Mouse (Mus musculus): ENCODE measurements around the gene Hist3h2ba.
A peak's percentile ranks its signal among the peaks of the same experiment; 100 is the strongest.

Gene Hist3h2ba

GRCm38 (mm10) chr11:58948542-58949479 is at the start of gene Hist3h2ba:
Gene Hist3h2ba (plus strand): TSS chr11:58948920.
- Histone ChIP-seq H3K4me1 (replicated peaks; ENCODE audit: low read depth, low read length) (peaks cover 21% of the 10 kb centered on the region), H3K4me3 (replicated peaks; ENCODE audit: low read length) (peak within 1 kb of the TSS; percentile 78), H3K36me3 (ENCODE audit: insufficient read depth, low read length) (no peaks in the 10 kb centered on the region), H3K9me3 (ENCODE audit: low read length) (no peaks in the 10 kb centered on the region), H3K27me3 (ENCODE audit: insufficient read depth, low read length) (peaks cover 71% of the 10 kb centered on the region)
- TF ChIP-seq CTCF (conservative IDR thresholded peaks at IDR 0.05; ENCODE audit: low read length): no peak
- no peak for TF ChIP-seq POU5F1 (IDR thresholded peaks at IDR 0.05; ENCODE audit: borderline replicate concordance, low read length)
- no peak for TF ChIP-seq NANOG (IDR thresholded peaks at IDR 0.05; ENCODE audit: borderline replicate concordance, low read length)

DNA sequence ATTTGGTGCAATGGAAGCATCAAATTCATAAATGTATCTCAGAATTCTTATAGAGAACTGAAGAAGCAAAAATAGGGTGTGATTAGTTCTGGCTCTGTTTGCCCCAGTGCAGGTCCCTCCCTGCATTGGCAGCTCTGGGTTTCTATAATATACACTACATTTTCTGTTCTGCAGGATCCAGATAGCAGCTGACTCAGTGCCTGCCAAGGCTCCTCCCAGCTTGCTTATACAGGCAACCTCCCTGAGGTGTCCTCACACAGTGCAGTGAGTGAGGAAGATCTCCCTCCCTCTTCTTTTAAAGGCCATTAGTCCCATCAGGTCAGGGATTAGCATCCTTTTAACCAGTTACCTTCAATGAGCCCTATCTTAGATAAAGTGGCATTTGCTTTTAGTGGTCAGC is 47.6 kb upstream of the Hist3h2ba start:
- TF ChIP-seq POU5F1 (IDR thresholded peaks at IDR 0.05; ENCODE audit: borderline replicate concordance, low read length): no peak
- no peak for TF ChIP-seq NANOG (IDR thresholded peaks at IDR 0.05; ENCODE audit: borderline replicate concordance, low read length)
- TF ChIP-seq CTCF (conservative IDR thresholded peaks at IDR 0.05; ENCODE audit: low read length): no peak
- peaks cover 50% of the 10 kb centered on the region for H3K36me3 ChIP-seq (ENCODE audit: insufficient read depth, low read length)
- no peaks in the 10 kb centered on the region for H3K27me3 ChIP-seq (ENCODE audit: insufficient read depth, low read length)
- no peaks in the 10 kb centered on the region for H3K9me3 ChIP-seq (ENCODE audit: low read length)
- peaks cover 16% of the 10 kb centered on the region for H3K4me1 ChIP-seq (replicated peaks; ENCODE audit: low read depth, low read length)
- no peak overlapping the region for H3K4me3 ChIP-seq (replicated peaks; ENCODE audit: low read length)

GRCm38 (mm10) chr11:58903511-58904409 is 45.0 kb upstream of the Hist3h2ba start, which contains the start of gene Zfp39:
Gene Zfp39 (minus strand): TSS chr11:58904225.
- H3K4me1 ChIP-seq (replicated peaks; ENCODE audit: low read depth, low read length): peaks cover 16% of the 10 kb centered on the region
- no peaks in the 10 kb centered on the region; the same call in 1 of the 2 replicates for H3K27me3 ChIP-seq (ENCODE audit: insufficient read depth, low read length)
- no peak for TF ChIP-seq CTCF (conservative IDR thresholded peaks at IDR 0.05; ENCODE audit: low read length)
- no peak for TF ChIP-seq POU5F1 (IDR thresholded peaks at IDR 0.05; ENCODE audit: borderline replicate concordance, low read length)
- TF ChIP-seq NANOG (IDR thresholded peaks at IDR 0.05; ENCODE audit: borderline replicate concordance, low read length): no peak
- no peaks in the 10 kb centered on the region for H3K9me3 ChIP-seq (ENCODE audit: low read length)
- H3K36me3 ChIP-seq (ENCODE audit: insufficient read depth, low read length): peaks cover 32% of the 10 kb centered on the region
- peak within 1 kb of the TSS; percentile 87 for H3K4me3 ChIP-seq (replicated peaks; ENCODE audit: low read length)

GRCm38 (mm10) chr11:58904410-58904718 is 44.4 kb upstream of the Hist3h2ba start:
- TF ChIP-seq NANOG (IDR thresholded peaks at IDR 0.05; ENCODE audit: borderline replicate concordance, low read length): no peak
- no peak for TF ChIP-seq POU5F1 (IDR thresholded peaks at IDR 0.05; ENCODE audit: borderline replicate concordance, low read length)
- TF ChIP-seq CTCF (conservative IDR thresholded peaks at IDR 0.05; ENCODE audit: low read length): no peak
- H3K36me3 ChIP-seq (ENCODE audit: insufficient read depth, low read length): peaks cover 26% of the 10 kb centered on the region
- H3K9me3 ChIP-seq (ENCODE audit: low read length): no peaks in the 10 kb centered on the region
- peaks cover 4% of the 10 kb centered on the region; the same call in 1 of the 2 replicates for H3K27me3 ChIP-seq (ENCODE audit: insufficient read depth, low read length)
- peaks cover 16% of the 10 kb centered on the region for H3K4me1 ChIP-seq (replicated peaks; ENCODE audit: low read depth, low read length)
- peak overlapping the region; percentile 87 for H3K4me3 ChIP-seq (replicated peaks; ENCODE audit: low read length)

DNA sequence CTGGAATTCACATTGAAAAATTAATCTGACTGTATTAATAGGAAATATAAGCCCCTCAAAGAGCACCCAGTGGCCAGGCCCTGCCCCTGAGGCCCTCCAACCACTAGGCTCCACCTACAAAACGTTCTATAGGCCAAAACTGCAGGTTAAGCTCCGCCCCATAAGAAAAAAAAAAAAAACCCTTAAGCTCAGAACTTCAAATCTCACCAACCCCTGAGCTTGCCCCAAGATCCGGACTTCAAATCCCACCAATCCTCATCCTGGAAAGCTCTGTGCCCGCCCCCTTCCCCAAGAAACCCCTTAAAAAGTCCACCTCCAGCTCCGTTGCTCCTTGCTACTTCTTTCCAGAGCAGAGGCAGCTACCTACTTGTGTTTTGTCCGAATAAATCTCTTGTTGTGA is 43.9 kb upstream of the Hist3h2ba start:
- H3K9me3 ChIP-seq (ENCODE audit: low read length): no peaks in the 10 kb centered on the region
- H3K4me3 ChIP-seq (replicated peaks; ENCODE audit: low read length): peak overlapping the region; percentile 23; the same call in 1 of the 2 replicates

GRCm38 (mm10) chr11:58913776-58914175 is 34.9 kb upstream of the Hist3h2ba start:
- Histone ChIP-seq H3K36me3 (ENCODE audit: insufficient read depth, low read length) (no peaks in the 10 kb centered on the region), H3K4me3 (replicated peaks; ENCODE audit: low read length) (no peak overlapping the region), H3K4me1 (replicated peaks; ENCODE audit: low read depth, low read length) (peaks cover 5% of the 10 kb centered on the region; the same call in 1 of the 2 replicates), H3K9me3 (ENCODE audit: low read length) (no peaks in the 10 kb centered on the region), H3K27me3 (ENCODE audit: insufficient read depth, low read length) (peaks cover 6% of the 10 kb centered on the region; the same call in 1 of the 2 replicates)
- no peak for TF ChIP-seq POU5F1 (IDR thresholded peaks at IDR 0.05; ENCODE audit: borderline replicate concordance, low read length)

More for the DNA sequence above, 43.9 kb upstream of the Hist3h2ba start:
- Histone ChIP-seq H3K36me3 (ENCODE audit: insufficient read depth, low read length) (peaks cover 24% of the 10 kb centered on the region), H3K4me1 (replicated peaks; ENCODE audit: low read depth, low read length) (peaks cover 16% of the 10 kb centered on the region), H3K27me3 (ENCODE audit: insufficient read depth, low read length) (peaks cover 4% of the 10 kb centered on the region; the same call in 1 of the 2 replicates)
- TF ChIP-seq NANOG (IDR thresholded peaks at IDR 0.05; ENCODE audit: borderline replicate concordance, low read length) (no peak), POU5F1 (IDR thresholded peaks at IDR 0.05; ENCODE audit: borderline replicate concordance, low read length) (no peak), CTCF (conservative IDR thresholded peaks at IDR 0.05; ENCODE audit: low read length) (no peak)

DNA sequence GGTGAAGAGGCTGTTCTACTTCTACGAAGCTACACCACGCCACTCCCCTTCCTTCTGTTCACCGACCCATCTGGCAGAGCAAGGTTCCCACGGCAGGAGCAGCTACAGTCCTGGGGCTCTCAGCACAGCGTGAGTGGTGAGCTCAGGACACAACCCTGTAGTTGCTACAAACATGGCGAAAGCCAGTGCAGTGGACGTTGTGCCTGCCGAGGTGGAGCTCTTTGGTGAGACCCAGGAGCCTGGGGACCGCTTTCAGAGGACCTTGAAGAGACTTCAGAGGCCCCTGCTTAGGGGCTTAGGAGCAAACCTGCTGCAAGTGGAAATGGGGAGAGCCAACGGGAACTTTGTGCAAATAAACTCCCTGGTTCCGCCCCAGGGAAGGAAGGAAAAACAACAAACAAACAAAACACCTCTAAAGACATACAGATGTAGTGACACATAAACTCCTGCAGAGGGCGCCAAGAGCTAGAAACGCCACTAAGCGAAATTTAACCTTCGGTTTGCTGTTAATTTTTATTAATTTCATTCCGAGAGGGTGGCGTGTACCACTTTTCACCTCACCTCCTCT is 34.2 kb upstream of the Hist3h2ba start:
- H3K4me3 ChIP-seq (replicated peaks; ENCODE audit: low read length): no peak overlapping the region; the same call in 1 of the 2 replicates
- 0 out of 2 replicates have a peak, but pooled peaks cover 2% of the 10 kb centered on the region for H3K27me3 ChIP-seq (ENCODE audit: insufficient read depth, low read length)
- TF ChIP-seq POU5F1 (IDR thresholded peaks at IDR 0.05; ENCODE audit: borderline replicate concordance, low read length) (no peak), CTCF (conservative IDR thresholded peaks at IDR 0.05; ENCODE audit: low read length) (peak; percentile 71), NANOG (IDR thresholded peaks at IDR 0.05; ENCODE audit: borderline replicate concordance, low read length) (no peak)
- no peaks in the 10 kb centered on the region for H3K9me3 ChIP-seq (ENCODE audit: low read length)
- H3K4me1 ChIP-seq (replicated peaks; ENCODE audit: low read depth, low read length): peaks cover 5% of the 10 kb centered on the region; the same call in 1 of the 2 replicates
- H3K36me3 ChIP-seq (ENCODE audit: insufficient read depth, low read length): no peaks in the 10 kb centered on the region

All from E14TG2a.4 (cell line).